Mouse (Mus musculus) G1E-ER4 (cell line): ENCODE data around the gene Nfic. TPM values are rescaled to one million over a fixed set of nuclear protein-coding genes. Genes with fewer than 3 reads are reported as not detected.

ENCODE experiments used
- GATA1 ChIP-seq: IDR thresholded peaks from one replicate; pipeline ENCODE4 v1.8.0; 2012; ENCODE audit warnings: low read length, inconsistent platforms
- polyA plus RNA-seq: library from polyadenylated mRNA; stranded (reverse); fragments of >175 nt; gene quantifications from 2 replicates; pipeline ENCODE4 v1.2.3, GENCODE M21; 2012

The Nfic gene
- 29.3 and 37.9 TPM in 2 replicates for polyA plus RNA-seq

GRCm38 (mm10) chr10:81455181-81455895 is at the start of gene Nfic:
Nfic (minus strand) TSS chr10:81455635.
- TF ChIP-seq GATA1: no peak

- no peak for TF ChIP-seq GATA1
Measured at GRCm38 (mm10) chr10:81502658-81503057, 47.2 kb upstream of the Nfic start.

GRCm38 (mm10) chr10:81501863-81502262 is 46.4 kb upstream of the Nfic start:
- TF ChIP-seq GATA1: no peak

- no peak for TF ChIP-seq GATA1
Measured at GRCm38 (mm10) chr10:81500032-81500431, 44.6 kb upstream of the Nfic start, which contains the start of gene S1pr4. S1pr4 (minus strand) TSS chr10:81500132.

- TF ChIP-seq GATA1: no peak
Measured at GRCm38 (mm10) chr10:81499250-81499901, 43.9 kb upstream of the Nfic start.

- TF ChIP-seq GATA1: no peak
Measured at GRCm38 (mm10) chr10:81498316-81499249, 43.1 kb upstream of the Nfic start.

- no peak for TF ChIP-seq GATA1
Measured at GRCm38 (mm10) chr10:81497401-81498270, 42.2 kb upstream of the Nfic start.

- no peak for TF ChIP-seq GATA1
Measured at GRCm38 (mm10) chr10:81496969-81497368, 41.5 kb upstream of the Nfic start.

GRCm38 (mm10) chr10:81496264-81496901 is 40.9 kb upstream of the Nfic start, which contains the start of gene Ncln:
Ncln (minus strand) TSS chr10:81496392.
- no peak for TF ChIP-seq GATA1

GRCm38 (mm10) chr10:81495616-81496263 is 40.3 kb upstream of the Nfic start:
- no peak for TF ChIP-seq GATA1

GRCm38 (mm10) chr10:81495151-81495550 is 39.7 kb upstream of the Nfic start:
- no peak for TF ChIP-seq GATA1

GRCm38 (mm10) chr10:81494260-81495041 is 39.0 kb upstream of the Nfic start:
- TF ChIP-seq GATA1: no peak

- TF ChIP-seq GATA1: no peak
Measured at GRCm38 (mm10) chr10:81493601-81494220, 38.3 kb upstream of the Nfic start.
